Mouse (Mus musculus) MEL (cell line): ENCODE measurements at regions not wholly inside any gene's neighbourhood (a gene's known extent, or its start where the extent isn't known, plus 50 kb on each side); places are given as distances from the start of the nearest gene placed in this dataset.
A peak's percentile ranks its signal among the peaks of the same experiment; 100 is the strongest.

Source experiments
- CTCF ChIP-seq, 3 experiments: IDR thresholded peaks in 2 of 3; conservative IDR thresholded peaks in 1 of 3; 2 replicates each; pipeline ENCODE4 v1.5.1; 2011 to 2012; ENCODE audit warnings: low read length in 3 of 3, low read depth in 2 of 3, mild to moderate bottlenecking in 2 of 3, improper control_type of control experiment in 1 of 3, inconsistent platforms in 1 of 3, mixed read lengths in 1 of 3, moderate library complexity in 1 of 3; ENCODE audit not compliant: control insufficient read depth in 1 of 3, insufficient read depth in 1 of 3, poor library complexity in 1 of 3, severe bottlenecking in 1 of 3
- GABPA ChIP-seq: IDR thresholded peaks from 2 replicates; pipeline ENCODE4 v1.6.1; 2012; ENCODE audit warnings: low read depth, mild to moderate bottlenecking, inconsistent platforms, low read length, improper control_type of control experiment, moderate library complexity
- NELFE ChIP-seq: IDR thresholded peaks from 2 replicates; pipeline ENCODE4 v1.6.1; 2011; ENCODE audit warnings: low read depth, low read length, improper control_type of control experiment
- POLR2A ChIP-seq, 2 experiments: IDR thresholded peaks; 2 replicates each; pipeline ENCODE4 v1.6.1; 2011 to 2012; ENCODE audit warnings: low read length in 2 of 2, mild to moderate bottlenecking in 2 of 2, control low read depth in 1 of 2, improper control_type of control experiment in 1 of 2, low read depth in 1 of 2, moderate library complexity in 1 of 2; ENCODE audit not compliant: control insufficient read depth in 1 of 2, insufficient read depth in 1 of 2, poor library complexity in 1 of 2
- RAD21 ChIP-seq: IDR thresholded peaks from 2 replicates; pipeline ENCODE4 v1.6.1; 2011; ENCODE audit warnings: mild to moderate bottlenecking, low read depth, low read length, improper control_type of control experiment
- USF2 ChIP-seq, 2 experiments: IDR thresholded peaks; 2 replicates each; pipeline ENCODE4 v1.6.1; 2011 to 2012; ENCODE audit warnings: improper control_type of control experiment in 2 of 2, low read length in 2 of 2, borderline replicate concordance in 1 of 2, inconsistent platforms in 1 of 2, low read depth in 1 of 2, mild to moderate bottlenecking in 1 of 2; ENCODE audit not compliant: insufficient read depth in 1 of 2

DNA sequence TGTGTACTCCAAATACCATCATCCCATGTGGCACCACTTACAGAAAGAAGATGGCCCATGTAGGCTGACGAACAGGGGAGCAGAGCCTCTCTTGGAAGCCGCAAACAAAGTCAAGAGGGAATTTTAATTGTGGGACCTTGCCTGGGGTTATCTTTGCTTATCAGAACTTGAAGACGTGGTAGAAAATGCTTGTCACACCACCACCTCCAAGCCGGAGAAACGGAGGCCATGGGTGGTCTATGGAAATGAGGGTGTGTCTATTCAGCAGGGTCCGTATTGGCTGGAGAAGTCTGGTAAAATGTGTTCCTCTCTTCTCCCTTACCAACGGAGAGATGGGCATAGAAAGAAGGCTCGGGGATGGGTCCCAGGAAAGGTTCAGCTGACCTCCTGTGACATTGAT lies 313.6 kb downstream of the Sox9 start:
- TF ChIP-seq POLR2A (IDR thresholded peaks at IDR 0.05; ENCODE audit: control insufficient read depth in 1 of 2, insufficient read depth in 1 of 2, low read depth in 1 of 2, low read length in 2 of 2, poor library complexity in 1 of 2) (no peak), CTCF (IDR thresholded peaks at IDR 0.05 in 2 of 3, conservative IDR thresholded peaks at IDR 0.05 in 1 of 3; ENCODE audit: control insufficient read depth in 1 of 3, insufficient read depth in 1 of 3, low read depth in 2 of 3, low read length in 3 of 3, poor library complexity in 1 of 3, severe bottlenecking in 1 of 3) (no peak), USF2 (IDR thresholded peaks at IDR 0.05; ENCODE audit: borderline replicate concordance in 1 of 2, insufficient read depth in 1 of 2, low read depth in 1 of 2, low read length in 2 of 2) (no peak), NELFE (peak; percentile 31; the same call in 1 of the 2 replicates), GABPA (no peak), RAD21 (no peak)
